Mouse (Mus musculus) ES-Bruce4 (cell line): ENCODE measurements around the gene Dhrs1. TPM values are rescaled to one million over a fixed set of nuclear protein-coding genes. Genes with fewer than 3 reads are reported as not detected.
A peak's percentile ranks its signal among the peaks of the same experiment; 100 is the strongest.

Experiments used
- H3K27ac ChIP-seq: 2 replicates; pipeline ENCODE4 v1.5.1; 2012; ENCODE audit warnings: low read length, inconsistent platforms; ENCODE audit not compliant: insufficient read depth
- H3K27me3 ChIP-seq: 2 replicates; pipeline ENCODE4 v1.6.1; 2012; ENCODE audit warnings: mild to moderate bottlenecking, low read length, inconsistent platforms; ENCODE audit not compliant: control insufficient read depth, poor library complexity, insufficient read depth, severe bottlenecking
- H3K36me3 ChIP-seq: 2 replicates; pipeline ENCODE4 v1.6.1; 2012; ENCODE audit warnings: inconsistent platforms, mild to moderate bottlenecking, low read length, moderate library complexity; ENCODE audit not compliant: control insufficient read depth, poor library complexity, insufficient read depth, severe bottlenecking
- H3K4me1 ChIP-seq: one replicate; pipeline ENCODE4 v1.8.1; 2011; ENCODE audit warnings: low read length; ENCODE audit not compliant: control insufficient read depth, insufficient read depth
- H3K4me3 ChIP-seq: 2 replicates; pipeline ENCODE4 v1.5.1; 2011; ENCODE audit warnings: low read depth, mild to moderate bottlenecking, low read length
- H3K9ac ChIP-seq: 2 replicates; pipeline ENCODE4 v1.6.1; 2012; ENCODE audit warnings: low read depth, mild to moderate bottlenecking, inconsistent platforms; ENCODE audit not compliant: poor library complexity, severe bottlenecking
- H3K9me3 ChIP-seq: replicated peaks from 2 replicates; pipeline ENCODE4 v1.6.1; 2012; ENCODE audit warnings: mild to moderate bottlenecking, low read length, inconsistent platforms; ENCODE audit not compliant: control insufficient read depth, poor library complexity, insufficient read depth, severe bottlenecking
- CTCF ChIP-seq: IDR thresholded peaks from one replicate; pipeline ENCODE4 v1.8.1; 2011; ENCODE audit warnings: low read depth, low read length
- EP300 ChIP-seq: IDR thresholded peaks from 2 replicates; pipeline ENCODE4 v1.6.1; 2011; ENCODE audit warnings: low read depth, low read length; ENCODE audit not compliant: insufficient read depth
- POLR2A ChIP-seq: IDR thresholded peaks from one replicate; pipeline ENCODE4 v1.8.1; 2011; ENCODE audit warnings: low read length; ENCODE audit not compliant: insufficient read depth
- polyA plus RNA-seq: library from polyadenylated mRNA; stranded (reverse); fragments of >200 nt; gene quantifications from 2 replicates; pipeline ENCODE4 v1.2.4, GENCODE M21; 2011; ENCODE audit warnings: low read depth; ENCODE audit not compliant: missing spikeins, insufficient read depth, insufficient read length

Gene Dhrs1
- polyA plus RNA-seq, 1 experiment: 38.9 TPM

- Histone ChIP-seq H3K9me3 (no peaks in the 10 kb centered on the region), H3K27me3 (no peaks in the 10 kb centered on the region), H3K4me1 (no peaks in the 10 kb centered on the region), H3K27ac (no peak overlapping the region), H3K36me3 (no peaks in the 10 kb centered on the region), H3K4me3 (no peak overlapping the region), H3K9ac (no peak overlapping the region)
- no peak for TF ChIP-seq CTCF
- no peak for TF ChIP-seq EP300
- no peak for TF ChIP-seq POLR2A
Observed at GRCm38 (mm10) chr14:55730116-55730515, 15.4 kb downstream of the Dhrs1 start.

- Histone ChIP-seq H3K9ac (no peak overlapping the region), H3K27ac (no peak overlapping the region), H3K27me3 (no peaks in the 10 kb centered on the region), H3K36me3 (no peaks in the 10 kb centered on the region), H3K4me1 (no peaks in the 10 kb centered on the region), H3K4me3 (no peak overlapping the region), H3K9me3 (no peaks in the 10 kb centered on the region)
- TF ChIP-seq CTCF: no peak
- no peak for TF ChIP-seq EP300
- TF ChIP-seq POLR2A: no peak
Observed at GRCm38 (mm10) chr14:55727889-55728685, 17.4 kb downstream of the Dhrs1 start.

GRCm38 (mm10) chr14:55726261-55726660 is 19.2 kb downstream of the Dhrs1 start:
- Histone ChIP-seq H3K4me3 (no peak overlapping the region), H3K36me3 (no peaks in the 10 kb centered on the region), H3K9ac (no peak overlapping the region), H3K4me1 (no peaks in the 10 kb centered on the region), H3K27ac (no peak overlapping the region), H3K27me3 (no peaks in the 10 kb centered on the region), H3K9me3 (no peaks in the 10 kb centered on the region)
- TF ChIP-seq POLR2A (no peak), CTCF (no peak)

- no peak overlapping the region for H3K4me3 ChIP-seq
- H3K27me3 ChIP-seq: no peaks in the 10 kb centered on the region
- H3K9ac ChIP-seq: 0 out of 2 replicates have a peak overlapping the region, but pooled peaks have one; percentile 18
- H3K4me1 ChIP-seq: no peaks in the 10 kb centered on the region
- no peaks in the 10 kb centered on the region for H3K9me3 ChIP-seq
- H3K36me3 ChIP-seq: no peaks in the 10 kb centered on the region; the same call in 1 of the 2 replicates
- TF ChIP-seq EP300: no peak
- TF ChIP-seq POLR2A: no peak
- no peak for TF ChIP-seq CTCF
- H3K27ac ChIP-seq: peak overlapping the region; percentile 20; the same call in 1 of the 2 replicates
Observed at GRCm38 (mm10) chr14:55724411-55724871, 21.0 kb downstream of the Dhrs1 start.

GRCm38 (mm10) chr14:55723433-55723832 is 22.1 kb downstream of the Dhrs1 start:
- no peaks in the 10 kb centered on the region for H3K4me1 ChIP-seq
- H3K27me3 ChIP-seq: no peaks in the 10 kb centered on the region
- no peak overlapping the region for H3K4me3 ChIP-seq
- H3K9me3 ChIP-seq: no peaks in the 10 kb centered on the region
- no peak overlapping the region for H3K9ac ChIP-seq
- peaks cover 4% of the 10 kb centered on the region for H3K36me3 ChIP-seq
- H3K27ac ChIP-seq: no peak overlapping the region
- TF ChIP-seq CTCF: no peak
- no peak for TF ChIP-seq POLR2A
- TF ChIP-seq EP300: no peak

DNA sequence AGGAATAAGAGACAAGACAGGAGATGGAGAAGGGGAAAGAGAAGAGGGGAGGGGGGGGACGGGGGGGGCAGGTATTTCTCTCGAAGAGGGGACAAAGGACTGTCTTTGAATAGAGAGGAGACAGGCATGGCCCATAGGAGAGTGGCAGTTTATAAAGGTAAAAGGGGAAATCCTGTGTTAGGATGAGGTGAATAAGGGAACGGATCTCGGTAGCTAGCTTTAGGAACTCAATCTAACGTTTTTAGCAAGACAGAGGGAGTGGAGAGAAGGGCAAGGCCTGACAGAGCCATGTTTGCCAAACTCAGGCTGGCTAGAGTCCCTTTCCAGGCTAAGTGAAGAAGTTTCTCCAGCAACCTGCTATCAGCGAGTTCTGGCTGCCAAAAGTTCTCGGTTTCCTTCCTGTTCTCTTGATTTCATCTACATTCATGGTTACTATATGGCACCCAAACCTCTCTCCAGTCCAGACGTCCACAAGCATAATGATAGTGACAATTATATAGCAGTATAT is 23.0 kb downstream of the Dhrs1 start:
- peak overlapping the region; percentile 54 for H3K9ac ChIP-seq
- H3K36me3 ChIP-seq: peaks cover 12% of the 10 kb centered on the region
- peak overlapping the region; percentile 25; the same call in 1 of the 2 replicates for H3K4me3 ChIP-seq
- TF ChIP-seq CTCF: no peak
- TF ChIP-seq POLR2A: no peak
- TF ChIP-seq EP300: no peak
- H3K4me1 ChIP-seq: no peaks in the 10 kb centered on the region
- peak overlapping the region; percentile 46; the same call in 1 of the 2 replicates for H3K27ac ChIP-seq
- H3K9me3 ChIP-seq: no peaks in the 10 kb centered on the region
- H3K27me3 ChIP-seq: no peaks in the 10 kb centered on the region
